Mouse (Mus musculus) midbrain, embryonic 12.5 days (tissue): ENCODE measurements around the gene Dnaaf1. TPM values are rescaled to one million over a fixed set of nuclear protein-coding genes. Genes with fewer than 3 reads are reported as not detected.
A peak's percentile ranks its signal among the peaks of the same experiment; 100 is the strongest.

Source experiments
- ATAC-seq: fragments of 200-750 bp; cut with Nextera tagmentation; 2 replicates; pipeline ENCODE4 v1.8.0; 2017; ENCODE audit warnings: low read depth, moderate TSS enrichment, moderate library complexity; ENCODE audit not compliant: low FRiP score
- H3K27ac ChIP-seq: fragments of 300-500 bp; sonication (generic); replicated peaks from 2 replicates; pipeline ENCODE4 v1.5.1; 2016; ENCODE audit warnings: mild to moderate bottlenecking
- H3K27me3 ChIP-seq: fragments of 300-500 bp; sonication (generic); 2 replicates; pipeline ENCODE4 v1.6.1; 2016; ENCODE audit warnings: mild to moderate bottlenecking
- H3K36me3 ChIP-seq: fragments of 300-500 bp; sonication (generic); 2 replicates; pipeline ENCODE4 v1.6.1; 2016
- H3K4me1 ChIP-seq: fragments of 300-500 bp; sonication (generic); 2 replicates; pipeline ENCODE4 v1.6.1; 2016
- H3K4me2 ChIP-seq: fragments of 300-500 bp; sonication (generic); replicated peaks from 2 replicates; pipeline ENCODE4 v1.6.1; 2016; ENCODE audit warnings: mild to moderate bottlenecking, moderate library complexity
- H3K4me3 ChIP-seq: fragments of 300-500 bp; sonication (generic); 2 replicates; pipeline ENCODE4 v1.5.1; 2016; ENCODE audit warnings: mild to moderate bottlenecking
- H3K9ac ChIP-seq: fragments of 300-500 bp; sonication (generic); replicated peaks from 2 replicates; pipeline ENCODE4 v1.6.1; 2016; ENCODE audit warnings: mild to moderate bottlenecking, moderate library complexity
- H3K9me3 ChIP-seq: fragments of 300-500 bp; sonication (generic); 2 replicates; pipeline ENCODE4 v1.6.1; 2016; ENCODE audit warnings: mild to moderate bottlenecking
- WGBS: fragments of 180-500 bp; shearing (Covaris S2); methylation state at CpG from one replicate; pipeline ENCODE4 v1.1.7; 2016; 5-methylcytosine and 5-hydroxymethylcytosine counted together
- polyA plus RNA-seq: library from polyadenylated mRNA; unstranded; fragments of >200 nt; fragmentation: Nextera tagmentation; extraction: Ambion mirVana; gene quantifications from 2 replicates; pipeline ENCODE4 v1.2.1, GENCODE M21; 2016

The Dnaaf1 gene
- polyA plus RNA-seq, 1 experiment from 2014 or later = 0.14 TPM

DNA sequence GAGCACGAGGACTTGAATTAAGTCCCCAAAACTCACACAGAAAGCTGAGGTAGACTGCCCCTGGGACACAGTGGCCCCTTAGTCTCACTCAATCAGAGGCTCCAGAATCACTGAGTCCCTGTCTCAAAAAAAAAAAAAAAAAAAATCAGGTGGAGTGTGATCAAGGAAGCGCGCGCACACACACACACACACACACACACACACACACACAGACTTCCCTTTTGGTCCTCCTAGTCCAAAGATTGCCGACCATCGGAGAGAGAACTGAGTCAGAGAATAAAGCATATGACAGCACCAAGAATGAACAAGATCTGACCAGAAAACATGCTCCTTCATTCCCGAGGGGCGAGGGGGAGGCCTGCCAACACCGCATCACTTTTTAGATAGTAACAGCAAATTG lies 17.9 kb upstream of the Dnaaf1 start:
- 74% methylated on average over 6 of the region's 9 CpGs for WGBS

DNA sequence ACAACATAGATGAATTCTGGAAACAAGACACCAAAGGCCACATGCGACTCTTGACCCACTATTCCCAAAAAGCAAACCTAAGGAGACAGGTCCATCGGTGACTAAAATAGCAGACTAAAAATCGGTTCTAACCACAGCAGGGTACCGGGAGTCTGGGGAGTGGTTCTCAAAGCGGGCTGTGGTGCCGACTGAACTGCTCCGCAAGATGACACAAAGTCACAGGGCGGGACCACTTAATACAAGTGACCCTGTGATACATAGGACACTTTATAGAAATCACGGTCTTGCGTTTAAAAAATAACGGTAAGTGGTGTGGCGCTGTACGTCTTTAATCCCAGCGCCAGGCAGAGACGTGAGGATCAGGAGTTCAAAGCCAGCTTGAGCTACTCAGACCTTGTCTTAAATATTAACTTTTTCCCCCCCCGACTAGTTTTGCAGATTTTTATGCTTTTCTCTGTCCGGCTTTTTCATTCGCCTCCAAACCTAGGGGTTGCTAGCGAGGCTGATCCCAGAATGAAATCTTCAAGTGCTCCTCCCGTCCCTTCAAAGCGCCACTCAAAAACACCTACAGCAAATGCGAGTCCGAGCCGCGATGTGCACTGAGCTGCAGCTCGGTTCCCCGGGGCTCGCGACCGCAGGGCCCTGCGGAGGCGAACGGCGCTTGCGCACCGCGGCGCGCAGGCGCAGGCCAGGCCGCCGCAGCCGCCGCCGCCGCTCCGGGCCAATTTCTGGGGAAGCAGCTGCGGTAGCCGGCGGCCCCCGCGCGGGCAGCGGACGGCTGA lies 17.0 kb upstream of the Dnaaf1 start:
- WGBS = 1% methylated on average over 55 of the region's 55 CpGs
- Histone ChIP-seq H3K4me3 (peak overlapping the region; percentile 89), H3K4me1 (peaks cover 21% of the 10 kb centered on the region), H3K36me3 (peaks cover 15% of the 10 kb centered on the region), H3K27me3 (no peaks in the 10 kb centered on the region), H3K9me3 (no peaks in the 10 kb centered on the region), H3K4me2 (peak overlapping the region; percentile 83), H3K9ac (peak overlapping the region; percentile 90), H3K27ac (peak overlapping the region; percentile 95)
- peak; percentile 91 for ATAC-seq

More for the DNA sequence above, 17.9 kb upstream of the Dnaaf1 start:
- Histone ChIP-seq H3K27ac (no peak overlapping the region), H3K4me2 (peak overlapping the region; percentile 83), H3K9me3 (no peaks in the 10 kb centered on the region), H3K36me3 (peaks cover 6% of the 10 kb centered on the region), H3K4me3 (peak overlapping the region; percentile 89), H3K4me1 (peaks cover 21% of the 10 kb centered on the region), H3K9ac (peak overlapping the region; percentile 90; the same call in 1 of the 2 replicates), H3K27me3 (no peaks in the 10 kb centered on the region)
- no peak for ATAC-seq

DNA sequence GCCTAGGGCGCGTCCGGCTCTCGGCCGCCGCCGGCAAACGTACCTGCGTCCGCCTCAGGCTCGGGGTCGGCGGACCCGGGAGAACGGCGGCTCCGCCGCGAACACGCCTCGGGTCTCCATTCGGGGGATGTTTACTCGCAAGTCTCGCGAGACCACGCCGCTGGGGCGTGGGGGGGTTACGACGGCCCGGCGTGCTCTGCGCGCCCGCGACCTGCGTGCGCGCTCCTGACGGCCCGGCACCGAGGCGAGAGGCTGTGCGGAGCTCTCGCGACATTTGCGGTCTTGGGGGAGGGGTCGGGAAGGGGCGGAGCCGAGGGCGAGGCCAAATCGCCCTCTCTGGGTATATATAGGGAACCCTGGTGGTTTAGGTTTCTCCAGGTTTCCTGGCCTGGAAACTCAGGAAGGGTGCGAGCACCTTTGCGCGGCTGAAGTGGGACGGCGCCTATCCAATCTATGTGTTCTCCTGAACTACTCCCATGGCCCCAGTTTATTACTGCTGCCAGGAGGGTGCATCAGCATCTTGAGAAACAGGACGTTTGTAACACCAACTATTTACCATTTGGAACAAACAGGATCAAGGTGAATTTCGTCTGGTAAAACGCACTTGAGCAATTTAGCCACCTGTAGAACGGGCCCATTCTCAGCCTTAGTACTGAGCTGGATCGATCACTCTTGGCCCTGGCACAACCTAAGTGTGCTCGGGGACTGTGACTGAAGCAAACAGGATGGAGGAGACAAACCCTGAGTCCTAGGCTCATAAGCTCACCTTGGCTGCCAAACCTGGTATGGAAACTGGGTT lies 16.2 kb upstream of the Dnaaf1 start, which contains the start of gene Mbtps1:
Gene Mbtps1, minus strand, starts transcription at position 133 of the 799 bp plus-strand sequence.
- peak within 1 kb of the TSS; percentile 90 for H3K9ac ChIP-seq
- H3K9me3 ChIP-seq = no peaks in the 10 kb centered on the region
- H3K4me1 ChIP-seq = peaks cover 21% of the 10 kb centered on the region
- H3K4me2 ChIP-seq = peak within 1 kb of the TSS; percentile 83
- peak; percentile 95 for ATAC-seq
- WGBS = 8% methylated on average over 44 of the region's 63 CpGs
- peak within 1 kb of the TSS; percentile 95 for H3K27ac ChIP-seq
- H3K36me3 ChIP-seq = peaks cover 23% of the 10 kb centered on the region
- H3K4me3 ChIP-seq = peak within 1 kb of the TSS; percentile 89
- no peaks in the 10 kb centered on the region for H3K27me3 ChIP-seq

GRCm38 (mm10) chr8:119559402-119559720 lies 15.7 kb upstream of the Dnaaf1 start:
- H3K9ac ChIP-seq = 0 out of 2 replicates have a peak overlapping the region, but pooled peaks have one; percentile 43
- H3K36me3 ChIP-seq = peaks cover 29% of the 10 kb centered on the region
- H3K27me3 ChIP-seq = no peaks in the 10 kb centered on the region
- H3K9me3 ChIP-seq = no peaks in the 10 kb centered on the region
- ATAC-seq = peak; percentile 5; the same call in 1 of the 2 replicates
- 87% methylated on average over 6 of the region's 6 CpGs for WGBS
- peak overlapping the region; percentile 63; the same call in 1 of the 2 replicates for H3K4me2 ChIP-seq
- H3K4me1 ChIP-seq = peaks cover 21% of the 10 kb centered on the region
- no peak overlapping the region for H3K4me3 ChIP-seq
- peak overlapping the region; percentile 95; the same call in 1 of the 2 replicates for H3K27ac ChIP-seq

DNA sequence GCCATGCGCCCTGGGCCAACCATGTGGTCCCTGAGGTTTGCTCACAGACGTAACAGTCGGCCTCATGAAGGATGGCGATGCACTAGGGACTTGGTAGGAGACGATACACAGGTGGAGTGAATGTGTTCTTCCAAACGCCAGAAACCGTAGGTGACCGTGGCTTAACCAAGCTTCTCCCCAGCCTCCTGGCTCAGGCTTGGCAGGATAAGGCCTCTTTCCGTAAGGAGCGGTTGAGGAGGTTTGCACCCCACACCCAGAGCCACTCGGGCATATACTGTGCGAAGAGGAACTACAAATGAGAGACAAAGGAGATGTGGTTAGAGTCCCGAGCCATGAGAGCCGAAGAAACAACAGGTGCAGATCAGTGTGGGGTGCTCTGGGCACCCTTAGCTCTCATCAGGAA lies 11.2 kb upstream of the Dnaaf1 start:
- Histone ChIP-seq H3K4me1 (peaks cover 3% of the 10 kb centered on the region; the same call in 1 of the 2 replicates), H3K27me3 (no peaks in the 10 kb centered on the region), H3K36me3 (peaks cover 60% of the 10 kb centered on the region), H3K4me2 (no peak overlapping the region), H3K9me3 (no peaks in the 10 kb centered on the region), H3K4me3 (no peak overlapping the region), H3K9ac (no peak overlapping the region), H3K27ac (no peak overlapping the region)
- ATAC-seq = no peak
- 95% methylated on average over 14 of the region's 14 CpGs for WGBS

DNA sequence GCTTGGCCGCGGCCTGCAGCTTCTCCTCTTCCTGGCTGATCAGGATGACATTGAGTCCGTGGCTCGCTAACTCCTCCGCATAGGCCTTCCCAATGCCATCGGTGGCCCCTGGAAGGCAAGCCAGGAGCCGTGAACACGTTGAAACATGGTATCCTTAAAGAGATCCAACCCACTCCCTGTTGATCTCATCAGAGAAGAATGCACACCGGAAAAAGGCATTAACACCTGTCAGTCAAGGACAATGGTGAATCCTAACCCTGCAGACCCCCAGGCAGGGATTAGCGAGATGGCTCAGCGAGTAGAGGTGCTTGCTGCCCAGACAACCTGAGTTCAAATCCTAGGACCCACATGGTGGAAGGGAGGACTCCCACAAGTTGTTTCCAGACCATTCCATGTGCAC lies 8.7 kb upstream of the Dnaaf1 start:
- H3K36me3 ChIP-seq = peaks cover 60% of the 10 kb centered on the region

GRCm38 (mm10) chr8:119568251-119568650 lies 6.8 kb upstream of the Dnaaf1 start:
- Histone ChIP-seq H3K4me1 (peaks cover 5% of the 10 kb centered on the region), H3K36me3 (peaks cover 42% of the 10 kb centered on the region), H3K9me3 (no peaks in the 10 kb centered on the region), H3K27ac (no peak overlapping the region), H3K27me3 (no peaks in the 10 kb centered on the region), H3K9ac (no peak overlapping the region), H3K4me2 (no peak overlapping the region), H3K4me3 (no peak overlapping the region)
- ATAC-seq = no peak
- WGBS = 90% methylated on average over 9 of the region's 9 CpGs

More for the DNA sequence above, 8.7 kb upstream of the Dnaaf1 start:
- H3K27me3 ChIP-seq = no peaks in the 10 kb centered on the region
- no peaks in the 10 kb centered on the region for H3K9me3 ChIP-seq
- H3K9ac ChIP-seq = no peak overlapping the region
- no peak overlapping the region for H3K4me2 ChIP-seq
- ATAC-seq = no peak
- 80% methylated on average over 11 of the region's 11 CpGs for WGBS
- no peak overlapping the region for H3K4me3 ChIP-seq
- no peak overlapping the region for H3K27ac ChIP-seq
- no peaks in the 10 kb centered on the region for H3K4me1 ChIP-seq

DNA sequence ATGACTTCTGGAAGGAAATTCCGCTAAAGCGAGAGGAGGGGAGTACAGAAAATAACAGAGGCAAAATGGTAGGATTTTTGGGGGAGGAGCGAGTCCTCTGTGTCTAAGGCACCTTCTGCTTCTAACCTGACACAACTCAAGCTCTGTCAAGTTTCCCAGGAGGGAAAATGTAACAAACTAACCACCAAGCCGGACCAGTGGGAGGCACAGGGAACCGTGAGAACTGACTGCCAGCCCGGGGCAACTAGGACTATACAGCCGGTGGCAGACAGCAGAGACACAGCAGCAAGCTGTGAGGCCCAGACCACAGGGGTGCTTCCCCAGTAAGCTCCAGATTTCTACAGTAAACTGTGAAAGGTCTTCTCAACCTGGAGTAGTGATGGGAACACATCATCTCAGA lies 6.1 kb upstream of the Dnaaf1 start:
- no peak for ATAC-seq
- Histone ChIP-seq H3K27me3 (no peaks in the 10 kb centered on the region), H3K27ac (no peak overlapping the region), H3K4me3 (no peak overlapping the region), H3K4me1 (peaks cover 12% of the 10 kb centered on the region), H3K36me3 (peaks cover 35% of the 10 kb centered on the region), H3K9ac (no peak overlapping the region), H3K9me3 (no peaks in the 10 kb centered on the region), H3K4me2 (no peak overlapping the region)
- WGBS = 73% methylated on average over 7 of the region's 7 CpGs

DNA sequence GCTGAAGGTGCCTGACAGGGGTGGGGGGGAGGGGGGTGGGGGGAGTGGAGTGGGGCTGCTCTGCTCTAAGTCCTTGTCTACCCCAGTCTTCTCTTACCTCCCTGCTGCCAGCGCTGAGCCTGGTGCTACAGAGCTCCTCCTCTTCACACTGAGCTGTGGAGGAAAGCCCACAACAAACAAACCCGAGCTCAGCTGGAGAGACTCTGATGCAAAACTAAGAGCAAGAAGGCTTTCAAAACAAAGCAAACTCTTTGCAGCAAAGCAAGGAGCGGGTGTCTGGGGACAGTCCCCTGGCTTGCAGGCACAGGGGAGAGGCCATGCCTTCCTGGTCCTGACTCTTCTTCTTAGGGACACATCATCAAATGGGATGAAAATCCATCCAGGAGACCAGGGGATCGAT lies 5.2 kb upstream of the Dnaaf1 start:
- Histone ChIP-seq H3K4me1 (peaks cover 15% of the 10 kb centered on the region), H3K36me3 (peaks cover 28% of the 10 kb centered on the region), H3K27ac (no peak overlapping the region), H3K4me3 (no peak overlapping the region), H3K27me3 (no peaks in the 10 kb centered on the region), H3K4me2 (no peak overlapping the region), H3K9me3 (no peaks in the 10 kb centered on the region), H3K9ac (no peak overlapping the region)
- WGBS = 35% methylated on average over 4 of the region's 4 CpGs
- ATAC-seq = no peak

GRCm38 (mm10) chr8:119571135-119571534 lies 3.9 kb upstream of the Dnaaf1 start:
- Histone ChIP-seq H3K27ac (no peak overlapping the region), H3K4me1 (peaks cover 20% of the 10 kb centered on the region), H3K27me3 (peaks cover 6% of the 10 kb centered on the region), H3K9ac (no peak overlapping the region), H3K4me3 (no peak overlapping the region), H3K9me3 (no peaks in the 10 kb centered on the region), H3K36me3 (peaks cover 16% of the 10 kb centered on the region), H3K4me2 (no peak overlapping the region)
- WGBS = 95% methylated on average over 6 of the region's 6 CpGs
- ATAC-seq = no peak

DNA sequence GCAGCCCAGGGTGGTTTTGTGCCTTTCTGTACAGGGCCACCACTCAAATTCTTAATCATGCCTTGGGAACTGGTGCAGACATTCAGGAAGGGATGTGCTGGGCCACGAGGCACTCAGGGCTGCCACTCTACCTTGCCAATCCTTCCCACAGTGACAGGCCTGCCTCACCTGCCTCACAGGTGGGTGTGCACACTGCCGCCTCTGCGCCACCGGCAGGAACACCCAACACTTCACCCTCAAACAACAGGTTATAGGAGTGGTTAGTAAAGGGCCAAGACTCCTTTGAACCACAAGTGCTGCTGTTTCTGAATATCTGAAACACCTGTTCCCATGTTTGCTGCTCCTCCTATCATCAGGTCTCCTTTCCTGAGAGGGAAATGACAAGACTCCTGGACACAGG lies 2.6 kb upstream of the Dnaaf1 start:
- no peak overlapping the region for H3K4me2 ChIP-seq
- no peak for ATAC-seq
- H3K36me3 ChIP-seq = peaks cover 6% of the 10 kb centered on the region
- peaks cover 20% of the 10 kb centered on the region for H3K4me1 ChIP-seq
- WGBS = 94% methylated on average over 4 of the region's 4 CpGs
- H3K4me3 ChIP-seq = no peak overlapping the region
- no peak overlapping the region for H3K9ac ChIP-seq
- no peak overlapping the region for H3K27ac ChIP-seq
- H3K9me3 ChIP-seq = no peaks in the 10 kb centered on the region
- peaks cover 18% of the 10 kb centered on the region for H3K27me3 ChIP-seq

DNA sequence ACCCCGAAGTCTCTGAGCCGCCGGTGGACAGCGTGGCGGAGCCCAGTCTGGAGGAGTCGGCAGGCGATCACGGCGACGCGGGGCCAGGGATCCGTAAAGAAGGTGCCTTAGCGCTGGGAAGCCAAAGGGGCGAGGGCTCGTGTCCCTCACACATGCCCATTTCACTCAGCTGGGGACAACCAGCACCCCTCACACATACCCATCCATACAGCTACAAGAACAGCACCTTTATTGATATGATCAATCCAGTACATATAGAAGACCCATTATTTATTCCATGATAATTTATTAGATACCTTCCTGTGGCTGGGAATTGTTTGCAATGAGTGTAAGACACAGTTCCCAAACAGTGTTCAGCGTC lies 311 bp downstream of the Dnaaf1 start:
- Histone ChIP-seq H3K4me2 (peak overlapping the region; percentile 93), H3K9me3 (no peaks in the 10 kb centered on the region), H3K4me3 (peak overlapping the region; percentile 86), H3K36me3 (no peaks in the 10 kb centered on the region), H3K27me3 (peaks cover 36% of the 10 kb centered on the region), H3K4me1 (peaks cover 20% of the 10 kb centered on the region), H3K9ac (peak overlapping the region; percentile 78), H3K27ac (peak overlapping the region; percentile 75)
- WGBS = 2% methylated on average over 15 of the region's 16 CpGs
- ATAC-seq = no peak; the same call in 1 of the 2 replicates
